Mouse (Mus musculus) macrophage (primary cell): ENCODE data around the gene March9. TPM values are rescaled to one million over a fixed set of nuclear protein-coding genes. Genes with fewer than 3 reads are reported as not detected.

ENCODE experiments used
- H3K27ac ChIP-seq: fragments of 350-480 bp; formaldehyde crosslinking; 2 replicates; pipeline ENCODE4 v1.9.0; 2021
- H3K36me3 ChIP-seq: fragments of 350-480 bp; formaldehyde crosslinking; 2 replicates; pipeline ENCODE4 v1.9.0; 2021; ENCODE audit errors: inconsistent target
- H3K4me3 ChIP-seq: fragments of 350-480 bp; formaldehyde crosslinking; 2 replicates; pipeline ENCODE4 v1.9.0; 2021; ENCODE audit errors: inconsistent target
- H3K79me2 ChIP-seq: fragments of 350-480 bp; formaldehyde crosslinking; 2 replicates; pipeline ENCODE4 v1.9.0; 2021; ENCODE audit errors: inconsistent target
- WGBS: methylation state at CpG from one replicate; pipeline ENCODE4 v1.1.7; 2026; ENCODE audit warnings: inconsistent platforms; ENCODE audit not compliant: missing documents; 5-methylcytosine and 5-hydroxymethylcytosine counted together
- polyA plus RNA-seq: library from polyadenylated mRNA; stranded (reverse); fragments of 250-400 nt; gene quantifications from 3 replicates; pipeline ENCODE4 v1.2.4, GENCODE M21; 2018; ENCODE audit warnings: inconsistent platforms

March9 gene
- polyA plus RNA-seq, 1 experiment from 2014 or later = 1.5 TPM

DNA sequence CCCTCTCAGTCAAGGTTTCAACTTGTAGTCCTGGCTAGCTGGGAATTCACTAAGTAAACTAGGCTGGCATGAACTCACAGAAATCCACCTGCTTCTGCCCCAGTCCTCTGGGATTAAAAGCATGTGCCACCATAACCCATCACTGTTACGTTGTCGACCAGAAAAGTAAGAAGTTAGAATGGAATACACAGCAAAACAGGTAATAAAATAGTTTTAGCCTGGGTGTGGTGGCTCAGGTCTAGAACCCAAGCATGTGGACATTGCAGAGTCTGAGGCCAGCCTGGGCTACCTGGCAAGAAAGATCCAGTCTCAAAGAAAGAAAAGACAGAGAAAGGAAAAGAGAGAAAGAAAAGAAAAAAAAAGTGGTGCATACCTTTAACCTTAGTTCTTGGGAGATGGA is 1.5 kb upstream of the March9 start:
- Histone ChIP-seq H3K4me3 (no peak overlapping the region), H3K36me3 (peaks cover 18% of the 10 kb centered on the region), H3K27ac (no peak overlapping the region), H3K79me2 (peaks cover 29% of the 10 kb centered on the region)
- 82% methylated on average over 2 of the region's 2 CpGs for WGBS

- no peak overlapping the region for H3K27ac ChIP-seq
- H3K36me3 ChIP-seq = peaks cover 13% of the 10 kb centered on the region
- H3K79me2 ChIP-seq = peaks cover 26% of the 10 kb centered on the region
- WGBS = 91% methylated on average over 5 of the region's 5 CpGs
- H3K4me3 ChIP-seq = no peak overlapping the region
Measured at GRCm38 (mm10) chr10:127061085-127061484, 1.1 kb upstream of the March9 start.

- Histone ChIP-seq H3K27ac (no peak overlapping the region), H3K36me3 (no peaks in the 10 kb centered on the region), H3K79me2 (peaks cover 9% of the 10 kb centered on the region), H3K4me3 (no peak overlapping the region)
- WGBS = 0% methylated on average over 44 of the region's 92 CpGs
Measured at GRCm38 (mm10) chr10:127059174-127059967, 613 bp downstream of the March9 start.

GRCm38 (mm10) chr10:127058708-127059107 is 1.3 kb downstream of the March9 start:
- Histone ChIP-seq H3K36me3 (no peaks in the 10 kb centered on the region), H3K27ac (no peak overlapping the region), H3K4me3 (no peak overlapping the region), H3K79me2 (peaks cover 3% of the 10 kb centered on the region)
- 25% methylated on average over 8 of the region's 8 CpGs for whole genome bisulfite sequencing

DNA sequence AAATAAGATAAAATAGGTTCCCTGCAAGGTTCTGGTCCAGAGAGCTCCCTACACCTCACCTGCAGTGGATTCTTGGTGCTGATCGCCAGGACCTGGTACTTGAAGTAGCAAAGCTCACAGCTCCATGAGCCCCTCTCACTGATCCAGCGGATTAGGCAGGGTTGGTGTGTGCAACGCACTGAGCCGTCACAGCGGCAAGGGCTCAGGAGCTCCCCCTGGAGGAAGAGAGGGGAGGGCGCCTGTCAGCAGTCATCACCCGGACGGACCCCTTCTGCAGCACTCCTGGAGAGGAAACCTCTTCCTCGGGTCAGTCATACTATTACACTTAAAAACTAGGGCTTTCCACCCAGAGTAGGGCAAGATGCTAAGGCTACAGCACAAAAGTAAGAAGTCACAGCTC is 1.8 kb downstream of the March9 start:
- WGBS = 5% methylated on average over 9 of the region's 9 CpGs
- H3K27ac ChIP-seq = no peak overlapping the region
- H3K79me2 ChIP-seq = no peaks in the 10 kb centered on the region
- H3K4me3 ChIP-seq = no peak overlapping the region
- H3K36me3 ChIP-seq = no peaks in the 10 kb centered on the region

DNA sequence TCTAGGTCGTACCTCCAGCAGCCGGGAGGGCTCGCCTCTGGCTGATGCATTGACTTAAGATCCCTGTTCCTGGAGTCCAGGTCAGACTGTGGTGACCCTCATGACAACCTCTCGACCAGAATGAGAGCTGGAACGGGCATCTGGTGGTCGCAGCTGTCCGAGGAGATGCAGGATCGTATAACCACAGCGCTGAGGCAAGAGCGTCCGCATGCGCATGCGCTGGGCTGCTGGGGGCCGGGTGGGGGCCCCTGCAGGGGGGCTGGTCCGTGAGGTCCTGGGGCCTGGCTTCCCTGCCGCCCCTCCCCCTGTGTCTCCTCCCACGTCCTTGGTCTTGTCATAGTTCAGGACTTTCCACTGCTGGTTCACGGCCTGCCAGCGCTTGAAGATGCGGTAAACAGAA is 3.5 kb downstream of the March9 start:
- WGBS = 88% methylated on average over 15 of the region's 20 CpGs
- Histone ChIP-seq H3K4me3 (no peak overlapping the region), H3K27ac (no peak overlapping the region), H3K79me2 (no peaks in the 10 kb centered on the region), H3K36me3 (no peaks in the 10 kb centered on the region)

- H3K27ac ChIP-seq = no peak overlapping the region
- WGBS = 14% methylated on average over 8 of the region's 8 CpGs
- H3K79me2 ChIP-seq = no peaks in the 10 kb centered on the region
- H3K4me3 ChIP-seq = no peak overlapping the region
- H3K36me3 ChIP-seq = no peaks in the 10 kb centered on the region
Measured at GRCm38 (mm10) chr10:127055406-127055805, 4.6 kb downstream of the March9 start.

DNA sequence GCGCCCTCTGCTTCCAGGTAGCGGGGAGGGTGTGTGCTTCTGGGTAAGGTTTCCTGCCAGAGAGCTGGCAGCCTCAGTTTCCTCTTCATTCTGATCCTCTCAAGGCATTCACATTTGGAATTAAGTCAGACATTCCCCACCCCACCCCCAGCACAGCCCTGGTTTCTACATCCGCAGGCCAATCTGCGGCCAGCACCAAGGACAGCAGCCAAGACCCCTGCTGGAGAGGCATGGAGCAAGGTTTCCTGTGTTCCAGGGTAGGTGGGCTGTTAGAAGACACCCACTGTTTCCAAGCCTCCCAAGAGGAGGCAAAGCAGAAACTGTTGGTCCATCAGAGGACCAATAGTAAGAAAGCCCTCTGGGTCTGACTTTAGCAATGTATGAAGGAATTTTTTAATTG is 5.3 kb downstream of the March9 start:
- no peaks in the 10 kb centered on the region for H3K79me2 ChIP-seq
- H3K27ac ChIP-seq = no peak overlapping the region
- no peak overlapping the region for H3K4me3 ChIP-seq
- WGBS = 97% methylated on average over 4 of the region's 4 CpGs
- no peaks in the 10 kb centered on the region for H3K36me3 ChIP-seq

DNA sequence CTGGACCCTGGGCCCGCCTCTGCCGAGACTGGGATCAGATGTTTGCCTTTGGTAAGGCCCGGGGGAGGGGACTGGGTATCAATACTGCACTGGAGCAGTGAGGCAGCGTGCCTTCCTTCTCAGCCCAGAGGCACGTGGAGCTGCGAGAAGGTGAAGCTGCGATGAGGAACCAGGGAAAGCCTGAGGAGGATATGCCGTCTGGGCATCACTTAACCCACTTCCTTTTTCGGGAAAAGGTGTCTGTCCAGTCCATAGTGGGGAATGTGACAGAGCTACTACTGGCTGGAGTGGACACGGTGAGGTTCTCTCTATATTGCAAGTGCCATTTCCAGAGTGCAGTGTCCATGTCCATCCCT is 9.9 kb downstream of the March9 start:
- WGBS = 5% methylated on average over 10 of the region's 10 CpGs
- H3K4me3 ChIP-seq = no peak overlapping the region
- H3K79me2 ChIP-seq = no peaks in the 10 kb centered on the region
- no peaks in the 10 kb centered on the region for H3K36me3 ChIP-seq
- no peak overlapping the region for H3K27ac ChIP-seq

GRCm38 (mm10) chr10:127049395-127050118 is 10.4 kb downstream of the March9 start:
- no peak overlapping the region for H3K4me3 ChIP-seq
- WGBS = 4% methylated on average over 29 of the region's 29 CpGs
- no peaks in the 10 kb centered on the region for H3K79me2 ChIP-seq
- H3K27ac ChIP-seq = no peak overlapping the region
- no peaks in the 10 kb centered on the region for H3K36me3 ChIP-seq

DNA sequence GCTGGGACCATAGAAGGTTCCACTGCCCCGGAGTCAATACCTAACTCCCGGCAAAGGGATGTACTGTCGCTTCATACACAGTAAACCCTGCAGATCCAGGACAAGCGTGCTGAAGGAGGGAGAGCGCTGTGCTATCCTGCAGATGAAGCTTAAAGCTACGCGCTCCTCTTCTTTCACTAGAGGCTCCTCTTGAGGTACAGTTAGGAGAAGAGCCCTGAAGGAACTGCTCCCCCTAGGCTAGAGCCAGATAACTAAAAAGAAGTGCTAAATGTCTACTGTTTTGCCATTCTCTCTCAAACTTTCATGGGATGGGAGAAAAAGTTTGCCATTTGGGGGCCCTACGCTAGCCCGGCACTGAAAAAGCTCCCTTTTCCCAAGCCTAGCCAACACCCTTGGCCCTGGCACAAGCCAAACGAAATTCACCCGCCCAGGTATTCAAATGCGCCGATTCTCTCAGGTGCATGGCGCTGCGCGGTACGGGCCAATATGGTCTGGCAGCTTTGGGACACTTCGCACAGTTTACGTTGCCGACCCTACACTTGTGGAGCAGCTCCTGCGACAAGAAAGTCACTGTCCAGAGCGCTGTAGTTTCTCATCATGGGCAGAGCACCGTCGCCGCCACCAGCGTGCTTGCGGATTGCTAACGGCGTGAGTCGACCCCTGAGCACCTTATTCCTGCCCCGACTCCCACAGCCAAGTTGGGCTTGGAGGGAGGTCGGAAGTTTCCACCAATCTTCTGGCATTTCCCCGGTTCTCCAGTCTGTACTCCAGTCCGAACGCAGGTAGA is 11.2 kb downstream of the March9 start:
- Histone ChIP-seq H3K4me3 (no peak overlapping the region), H3K36me3 (no peaks in the 10 kb centered on the region), H3K79me2 (no peaks in the 10 kb centered on the region), H3K27ac (no peak overlapping the region)
- 13% methylated on average over 35 of the region's 35 CpGs for WGBS

DNA sequence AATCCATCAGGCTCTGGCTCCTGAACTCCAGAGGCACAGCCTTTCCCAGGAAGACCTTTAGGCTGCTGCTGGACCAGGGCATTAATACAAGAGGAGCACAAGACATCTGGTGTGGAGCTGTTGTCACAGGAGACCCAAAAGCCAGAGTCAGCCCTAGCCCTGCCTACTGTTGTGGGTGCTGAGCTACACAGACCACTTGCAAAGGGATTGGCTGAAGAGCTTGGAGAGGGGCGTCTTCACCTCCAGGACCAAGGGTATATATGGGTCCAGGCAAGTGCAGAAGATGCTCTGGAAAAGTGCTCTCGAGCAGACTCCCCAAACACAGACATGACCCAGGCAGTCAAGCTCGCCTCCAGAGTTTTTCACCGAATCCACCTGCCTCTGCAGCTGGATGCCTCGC is 12.0 kb downstream of the March9 start, which contains the start of gene Cyp27b1:
Gene Cyp27b1 (plus strand): TSS at position 297 of the 400 bp plus-strand sequence.
- Histone ChIP-seq H3K79me2 (no peaks in the 10 kb centered on the region), H3K4me3 (no peak within 1 kb of the TSS), H3K27ac (no peak within 1 kb of the TSS), H3K36me3 (no peaks in the 10 kb centered on the region)
- 58% methylated on average over 5 of the region's 5 CpGs for WGBS

DNA sequence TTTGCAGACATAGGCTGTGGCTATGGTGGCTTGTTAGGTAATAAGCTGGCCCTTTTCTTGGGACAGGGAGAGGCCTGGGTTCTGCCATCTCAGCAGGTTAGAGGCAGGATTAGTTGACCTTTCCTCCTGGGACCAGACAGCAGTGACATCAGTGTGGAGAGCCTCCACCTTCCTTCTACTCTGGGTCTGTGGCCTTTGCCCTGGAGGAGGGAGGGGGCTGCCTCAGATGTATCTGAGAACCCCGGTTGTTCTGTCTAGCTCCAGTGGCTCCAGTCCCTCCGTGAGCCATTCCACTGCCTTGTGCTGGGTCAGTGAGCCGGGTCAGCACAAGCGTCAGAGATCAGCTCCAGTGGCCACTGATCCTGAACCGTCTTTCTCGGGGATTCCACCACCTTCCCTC is 16.8 kb downstream of the March9 start:
- 98% methylated on average over 6 of the region's 6 CpGs for WGBS
- H3K4me3 ChIP-seq = no peak overlapping the region
- no peak overlapping the region for H3K27ac ChIP-seq
- H3K36me3 ChIP-seq = no peaks in the 10 kb centered on the region
- H3K79me2 ChIP-seq = no peaks in the 10 kb centered on the region

- no peaks in the 10 kb centered on the region for H3K79me2 ChIP-seq
- 20% methylated on average over 5 of the region's 5 CpGs for WGBS
- peak overlapping the region; percentile 65 for H3K4me3 ChIP-seq
- H3K36me3 ChIP-seq = no peaks in the 10 kb centered on the region
- H3K27ac ChIP-seq = peak overlapping the region; percentile 32; the same call in 1 of the 2 replicates
Measured at GRCm38 (mm10) chr10:127042468-127043115, 17.4 kb downstream of the March9 start.
